Mouse (Mus musculus) E14TG2a.4 (cell line): Measurements from ENCODE around the gene Galk2.

ENCODE experiments used
- CTCF ChIP-seq: conservative IDR thresholded peaks from 2 replicates; pipeline ENCODE4 v1.5.1; 2014; ENCODE audit warnings: low read length
- NANOG ChIP-seq: IDR thresholded peaks from 2 replicates; pipeline ENCODE4 v1.6.1; 2014; ENCODE audit warnings: borderline replicate concordance, low read length, mixed read lengths
- POU5F1 ChIP-seq: IDR thresholded peaks from 2 replicates; pipeline ENCODE4 v1.6.1; 2014; ENCODE audit warnings: low read length, borderline replicate concordance

GRCm38 (mm10) chr2:125929872-125930271 is 71.0 kb downstream of the Galk2 start:
- no peak for TF ChIP-seq CTCF
- TF ChIP-seq NANOG = no peak
- no peak for TF ChIP-seq POU5F1
